Mouse (Mus musculus): ENCODE data around the gene Zfp366.

DNA sequence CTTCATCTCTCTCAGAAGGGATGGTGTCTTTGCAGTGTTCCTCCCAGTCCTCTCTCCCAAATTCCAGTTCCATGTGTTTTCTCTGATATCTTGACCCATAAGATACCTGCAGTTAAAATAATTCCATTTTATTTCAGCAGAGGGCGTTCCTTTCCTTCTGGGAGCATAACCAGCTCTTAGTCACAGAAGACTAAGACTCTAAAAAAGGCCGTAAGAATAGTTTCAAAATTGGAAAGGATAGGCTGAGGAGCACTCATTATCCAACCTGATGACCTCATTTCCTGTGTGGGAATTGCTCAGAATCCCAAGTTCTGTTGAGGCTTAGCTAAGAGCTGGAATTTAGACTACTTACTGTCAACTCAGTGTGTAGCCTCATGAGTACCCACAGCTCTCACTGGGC is 14.3 kb upstream of the Zfp366 start:
- TF ChIP-seq POLR2A (IDR thresholded peaks at IDR 0.05; ENCODE audit: low read depth, low read length) = no peak
- no peak for TF ChIP-seq CTCF (IDR thresholded peaks at IDR 0.05; ENCODE audit: extremely low read depth, insufficient read depth, insufficient read length, insufficient replicate concordance)

Data from spleen, adult 2 months (tissue).